Mouse (Mus musculus): ENCODE results near the gene Hexim1. TPM values are rescaled to one million over a fixed set of nuclear protein-coding genes. Genes with fewer than 3 reads are reported as not detected.
A peak's percentile ranks its signal among the peaks of the same experiment; 100 is the strongest.

Hexim1 gene
- polyA plus RNA-seq, 1 experiment from 2014 or later, result 3.4 TPM

- no peaks in the 10 kb centered on the region for H3K27me3 ChIP-seq
- H3K9me3 ChIP-seq, result no peaks in the 10 kb centered on the region
- H3K9ac ChIP-seq (replicated peaks), result no peak overlapping the region
- no peak overlapping the region for H3K4me2 ChIP-seq (replicated peaks)
- no peak overlapping the region for H3K27ac ChIP-seq (replicated peaks)
- H3K4me3 ChIP-seq, result no peak overlapping the region
- WGBS, result 53% methylated on average over 12 of the region's 12 CpGs
- peaks cover 20% of the 10 kb centered on the region for H3K4me1 ChIP-seq
- no peak for ATAC-seq (replicated peaks)
- H3K36me3 ChIP-seq, result no peaks in the 10 kb centered on the region
These were observed 28.6 kb downstream of the Hexim1 start for GRCm38 (mm10) chr11:103144309-103145285.

GRCm38 (mm10) chr11:103146386-103146785 lies 30.4 kb downstream of the Hexim1 start:
- no peak overlapping the region for H3K9ac ChIP-seq (replicated peaks)
- WGBS, result 90% methylated on average over 4 of the region's 4 CpGs
- peaks cover 19% of the 10 kb centered on the region for H3K4me1 ChIP-seq
- no peaks in the 10 kb centered on the region for H3K27me3 ChIP-seq
- H3K9me3 ChIP-seq, result no peaks in the 10 kb centered on the region
- H3K36me3 ChIP-seq, result no peaks in the 10 kb centered on the region
- no peak overlapping the region for H3K27ac ChIP-seq (replicated peaks)
- H3K4me3 ChIP-seq, result no peak overlapping the region
- ATAC-seq (replicated peaks), result no peak
- no peak overlapping the region for H3K4me2 ChIP-seq (replicated peaks)

- Histone ChIP-seq H3K27ac (replicated peaks) (no peak overlapping the region), H3K27me3 (no peaks in the 10 kb centered on the region), H3K4me1 (peaks cover 5% of the 10 kb centered on the region), H3K9ac (replicated peaks) (no peak overlapping the region), H3K4me3 (no peak overlapping the region), H3K36me3 (no peaks in the 10 kb centered on the region), H3K4me2 (replicated peaks) (no peak overlapping the region), H3K9me3 (no peaks in the 10 kb centered on the region)
- ATAC-seq (replicated peaks), result no peak
- 57% methylated on average over 4 of the region's 4 CpGs for WGBS
These were observed 31.7 kb downstream of the Hexim1 start for GRCm38 (mm10) chr11:103147766-103148165.

GRCm38 (mm10) chr11:103149771-103150170 lies 33.7 kb downstream of the Hexim1 start:
- H3K4me2 ChIP-seq (replicated peaks), result no peak overlapping the region
- H3K4me1 ChIP-seq, result no peaks in the 10 kb centered on the region
- no peak overlapping the region for H3K9ac ChIP-seq (replicated peaks)
- ATAC-seq (replicated peaks), result no peak
- H3K36me3 ChIP-seq, result no peaks in the 10 kb centered on the region
- no peak overlapping the region for H3K4me3 ChIP-seq
- 91% methylated on average over 4 of the region's 4 CpGs for WGBS
- H3K27me3 ChIP-seq, result no peaks in the 10 kb centered on the region
- no peak overlapping the region for H3K27ac ChIP-seq (replicated peaks)
- H3K9me3 ChIP-seq, result no peaks in the 10 kb centered on the region

GRCm38 (mm10) chr11:103158621-103159478 lies 42.8 kb downstream of the Hexim1 start:
- Histone ChIP-seq H3K9me3 (no peaks in the 10 kb centered on the region), H3K4me1 (0 out of 2 replicates have a peak, but pooled peaks cover 3% of the 10 kb centered on the region), H3K27ac (replicated peaks) (no peak overlapping the region), H3K4me3 (peak overlapping the region; percentile 15; the same call in 1 of the 2 replicates), H3K9ac (replicated peaks) (no peak overlapping the region), H3K4me2 (replicated peaks) (peak overlapping the region; percentile 35), H3K36me3 (no peaks in the 10 kb centered on the region), H3K27me3 (no peaks in the 10 kb centered on the region)
- 2% methylated on average over 25 of the region's 25 CpGs for WGBS
- ATAC-seq (replicated peaks), result peak; percentile 89

GRCm38 (mm10) chr11:103160738-103161137 lies 44.7 kb downstream of the Hexim1 start:
- H3K4me3 ChIP-seq, result no peak overlapping the region
- H3K9ac ChIP-seq (replicated peaks), result no peak overlapping the region
- no peak overlapping the region for H3K4me2 ChIP-seq (replicated peaks)
- no peaks in the 10 kb centered on the region for H3K27me3 ChIP-seq
- no peaks in the 10 kb centered on the region for H3K9me3 ChIP-seq
- H3K36me3 ChIP-seq, result no peaks in the 10 kb centered on the region
- H3K27ac ChIP-seq (replicated peaks), result no peak overlapping the region
- H3K4me1 ChIP-seq, result 0 out of 2 replicates have a peak, but pooled peaks cover 3% of the 10 kb centered on the region
- ATAC-seq (replicated peaks), result no peak
- 93% methylated on average over 11 of the region's 11 CpGs for WGBS

GRCm38 (mm10) chr11:103161449-103161848 lies 45.4 kb downstream of the Hexim1 start:
- ATAC-seq (replicated peaks), result no peak
- Histone ChIP-seq H3K9me3 (no peaks in the 10 kb centered on the region), H3K9ac (replicated peaks) (no peak overlapping the region), H3K4me2 (replicated peaks) (no peak overlapping the region), H3K27ac (replicated peaks) (no peak overlapping the region), H3K4me3 (no peak overlapping the region), H3K4me1 (0 out of 2 replicates have a peak, but pooled peaks cover 3% of the 10 kb centered on the region), H3K36me3 (no peaks in the 10 kb centered on the region), H3K27me3 (no peaks in the 10 kb centered on the region)
- WGBS, result 73% methylated on average over 7 of the region's 7 CpGs

GRCm38 (mm10) chr11:103162132-103162531 lies 46.1 kb downstream of the Hexim1 start:
- no peak overlapping the region for H3K4me3 ChIP-seq
- 89% methylated on average over 5 of the region's 5 CpGs for WGBS
- H3K4me2 ChIP-seq (replicated peaks), result no peak overlapping the region
- H3K27ac ChIP-seq (replicated peaks), result no peak overlapping the region
- H3K9me3 ChIP-seq, result no peaks in the 10 kb centered on the region
- no peak for ATAC-seq (replicated peaks)
- no peaks in the 10 kb centered on the region for H3K36me3 ChIP-seq
- H3K9ac ChIP-seq (replicated peaks), result no peak overlapping the region
- 0 out of 2 replicates have a peak, but pooled peaks cover 3% of the 10 kb centered on the region for H3K4me1 ChIP-seq
- H3K27me3 ChIP-seq, result no peaks in the 10 kb centered on the region

GRCm38 (mm10) chr11:103164391-103164790 lies 48.4 kb downstream of the Hexim1 start:
- Histone ChIP-seq H3K9me3 (no peaks in the 10 kb centered on the region), H3K36me3 (no peaks in the 10 kb centered on the region), H3K4me3 (no peak overlapping the region), H3K4me1 (no peaks in the 10 kb centered on the region), H3K4me2 (replicated peaks) (no peak overlapping the region), H3K27ac (replicated peaks) (no peak overlapping the region), H3K27me3 (peaks cover 6% of the 10 kb centered on the region; the same call in 1 of the 2 replicates), H3K9ac (replicated peaks) (no peak overlapping the region)
- 35% methylated on average over 10 of the region's 10 CpGs for WGBS
- no peak for ATAC-seq (replicated peaks)

GRCm38 (mm10) chr11:103168690-103169390 lies 52.8 kb downstream of the Hexim1 start:
- 28% methylated on average over 9 of the region's 9 CpGs for WGBS
- no peak for ATAC-seq (replicated peaks)
- H3K27me3 ChIP-seq, result peaks cover 41% of the 10 kb centered on the region

More at GRCm38 (mm10) chr11:103168690-103169390, 52.8 kb downstream of the Hexim1 start:
- Histone ChIP-seq H3K4me2 (replicated peaks) (no peak overlapping the region), H3K27ac (replicated peaks) (no peak overlapping the region; the same call in 1 of the 2 replicates), H3K36me3 (no peaks in the 10 kb centered on the region), H3K9ac (replicated peaks) (no peak overlapping the region), H3K9me3 (no peaks in the 10 kb centered on the region), H3K4me1 (peaks cover 16% of the 10 kb centered on the region), H3K4me3 (no peak overlapping the region)
